Mouse (Mus musculus): ENCODE measurements at regions not wholly inside any gene's neighbourhood (a gene's known extent, or its start where the extent isn't known, plus 50 kb on each side); places are given as distances from the start of the nearest gene placed in this dataset.
A peak's percentile ranks its signal among the peaks of the same experiment; 100 is the strongest.

DNA sequence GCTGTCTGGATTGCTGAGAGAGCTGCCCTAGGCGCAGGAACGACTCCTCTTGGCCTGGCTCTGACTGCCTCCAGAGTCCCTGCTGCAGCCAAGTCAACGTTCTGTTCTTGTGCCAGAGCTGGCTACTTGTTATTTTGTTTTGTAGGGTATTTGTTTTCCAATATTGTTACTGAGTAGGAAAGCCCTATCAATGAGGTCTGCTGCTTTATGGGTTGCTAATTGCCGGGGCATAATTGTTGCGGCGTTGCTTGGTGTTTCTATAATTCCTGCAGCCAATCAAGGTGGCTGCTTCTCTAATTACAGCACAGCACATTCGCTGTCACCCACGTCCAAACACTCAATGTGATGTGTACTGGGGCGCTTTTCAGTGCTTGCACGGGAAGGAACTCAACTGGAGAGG, 589.4 kb downstream of the Tox3 start:
- DNase-seq (ENCODE audit: low read depth, low spot score): no peak

DNA sequence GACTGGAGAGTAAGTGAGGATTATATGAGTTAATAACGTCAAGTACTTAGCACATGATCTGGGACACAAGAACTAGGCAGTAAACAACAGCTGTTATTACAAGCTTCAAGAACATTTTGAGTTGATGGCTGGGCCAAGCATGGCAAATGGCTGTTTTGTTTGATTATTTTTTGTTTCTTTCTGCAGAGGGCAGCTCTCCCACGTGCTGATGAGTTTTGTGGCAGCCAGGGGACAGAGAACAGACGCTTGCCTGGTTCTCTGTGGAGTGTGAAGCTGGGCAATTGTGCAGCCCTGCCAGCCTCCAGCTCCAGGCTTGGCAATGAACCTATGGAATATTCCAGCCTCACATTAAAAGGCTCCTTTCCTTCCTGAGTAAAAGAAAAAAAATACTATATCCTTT, 592.2 kb downstream of the Tox3 start:
- peak; percentile 29 for DNase-seq (ENCODE audit: low read depth, low spot score)

DNA sequence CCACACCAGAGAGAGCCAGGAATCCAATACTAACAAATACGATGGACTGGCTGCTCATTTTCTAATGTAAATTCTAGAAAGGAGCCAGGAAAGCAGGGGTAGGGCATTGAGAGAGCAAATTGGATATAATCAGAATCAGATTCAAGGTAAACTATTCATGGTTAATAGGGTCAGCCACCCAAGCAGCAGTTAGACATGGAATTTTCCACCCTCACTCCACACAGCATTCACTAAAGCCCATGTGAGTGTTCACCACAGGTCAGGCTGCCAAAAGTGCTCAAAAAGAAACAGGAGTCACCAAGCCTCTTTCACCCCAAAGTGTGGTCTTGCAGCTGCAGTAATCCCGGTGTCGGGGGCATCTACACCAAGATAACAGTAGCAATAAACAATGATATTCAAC, 596.9 kb downstream of the Tox3 start:
- DNase-seq (ENCODE audit: low read depth, low spot score): no peak

DNA sequence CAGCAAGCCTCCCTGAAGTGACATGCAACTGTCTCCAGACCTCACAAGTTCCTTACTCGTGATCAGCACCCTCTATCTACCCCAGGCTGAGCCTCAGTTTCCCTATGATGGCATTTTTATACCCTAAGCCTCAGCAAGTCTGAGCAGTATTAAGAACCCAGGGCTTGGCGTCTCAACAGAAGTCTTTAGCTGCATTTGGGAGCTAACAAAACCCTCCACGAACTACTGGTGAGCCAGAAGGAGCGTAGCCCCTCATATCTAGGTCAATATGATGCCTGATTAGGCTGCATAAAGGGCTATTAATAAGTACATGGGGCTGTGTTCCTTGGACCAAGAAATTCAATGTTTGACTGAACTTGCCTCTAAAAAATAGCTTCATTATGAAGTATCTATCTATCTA, 600.4 kb downstream of the Tox3 start:
- no peak for DNase-seq (ENCODE audit: low read depth, low spot score)

DNA sequence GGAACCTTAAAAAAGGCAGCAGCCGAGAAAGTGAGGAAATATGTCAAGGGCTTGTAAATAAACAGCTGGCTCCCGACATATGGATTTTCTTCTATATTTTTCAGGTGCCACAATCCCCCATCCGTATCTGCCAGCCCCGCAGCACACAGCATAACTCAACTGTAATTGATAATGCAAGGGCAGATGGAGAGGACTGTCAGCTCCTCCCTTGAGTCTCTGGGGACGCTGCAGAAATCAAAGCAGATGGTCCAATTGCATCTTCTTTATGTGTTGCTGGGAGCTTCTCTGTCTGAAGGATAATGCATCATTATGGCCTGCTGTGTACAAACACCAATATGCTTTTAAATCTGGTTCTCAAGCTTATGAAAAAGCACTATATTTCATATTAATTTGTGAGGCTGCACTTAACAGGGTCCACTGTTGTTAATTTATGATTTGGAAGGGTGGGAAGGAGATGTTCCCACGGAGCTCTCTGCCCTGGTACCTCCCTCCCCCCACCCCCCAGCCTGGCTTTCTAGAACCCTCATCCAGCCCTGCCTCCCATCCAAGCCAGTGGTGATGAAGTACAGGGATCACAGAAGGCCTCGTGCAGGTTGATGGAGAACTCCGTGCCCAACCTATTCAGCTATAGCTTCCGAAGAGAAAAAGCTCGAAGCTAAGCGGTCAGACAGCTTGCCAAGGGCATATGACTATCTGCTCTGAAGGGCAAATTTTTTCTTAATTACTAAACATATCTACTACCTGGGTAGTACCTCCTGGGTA, 603.7 kb downstream of the Tox3 start:
- DNase-seq (ENCODE audit: low read depth, low spot score): no peak

DNA sequence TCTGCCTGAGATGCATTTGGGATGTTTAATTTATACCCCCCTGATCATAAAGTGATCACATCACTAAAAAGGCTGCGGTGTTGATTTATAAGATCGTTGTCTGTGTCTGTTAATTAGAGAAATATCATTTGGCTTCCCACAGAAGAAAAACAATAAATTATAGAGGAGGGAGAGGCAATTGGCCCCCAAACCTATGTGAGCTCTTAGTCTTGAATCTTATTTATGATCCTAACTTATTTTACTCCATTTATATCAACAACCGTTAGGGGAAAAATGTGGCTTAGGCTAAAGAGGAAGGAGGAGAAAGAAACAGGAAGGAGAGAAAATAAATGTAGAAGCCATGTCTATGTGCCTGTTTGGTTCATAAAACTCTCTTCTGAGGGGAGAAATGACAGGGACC, 609.5 kb downstream of the Tox3 start:
- no peak for DNase-seq (ENCODE audit: low read depth, low spot score)

DNA sequence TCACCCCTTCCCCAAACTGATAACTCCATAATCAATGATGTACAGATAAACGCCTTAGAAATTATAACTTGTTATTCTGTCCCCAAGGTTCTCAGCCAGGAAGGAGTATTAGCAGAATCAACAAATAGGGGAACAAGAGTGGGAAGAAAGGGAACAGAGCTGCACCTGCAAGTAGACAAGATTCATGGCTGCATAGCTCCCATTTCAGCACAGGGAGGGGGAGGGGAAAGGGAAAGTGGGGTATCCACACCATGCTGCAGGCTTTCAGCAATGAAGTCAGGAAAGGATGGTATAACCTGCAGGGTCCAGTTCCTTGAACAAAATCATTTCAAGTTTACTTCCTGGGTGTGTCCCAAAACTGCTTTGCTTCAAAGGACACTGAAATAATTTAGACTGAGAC, 610.5 kb downstream of the Tox3 start:
- DNase-seq (ENCODE audit: low read depth, low spot score): no peak

DNA sequence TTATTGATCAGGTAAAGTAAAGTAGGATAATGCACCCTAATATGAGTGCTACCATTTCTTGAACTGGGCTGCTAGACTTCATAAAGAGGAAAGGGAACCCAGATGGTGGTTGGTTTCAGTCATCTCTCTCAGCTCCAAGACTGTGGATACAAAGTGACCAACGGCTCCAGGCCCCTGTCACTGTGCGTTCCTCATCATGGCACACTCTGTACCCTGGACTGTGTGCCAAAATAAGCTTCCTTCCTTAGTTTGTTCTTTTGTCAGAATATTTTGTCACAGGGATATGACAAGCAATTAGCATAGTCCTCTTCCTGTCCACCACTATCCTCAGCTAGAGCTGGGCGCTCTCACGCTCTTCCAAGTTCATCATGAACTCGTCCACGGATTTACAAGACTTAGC, 620.9 kb downstream of the Tox3 start:
- DNase-seq (ENCODE audit: low read depth, low spot score): no peak

DNA sequence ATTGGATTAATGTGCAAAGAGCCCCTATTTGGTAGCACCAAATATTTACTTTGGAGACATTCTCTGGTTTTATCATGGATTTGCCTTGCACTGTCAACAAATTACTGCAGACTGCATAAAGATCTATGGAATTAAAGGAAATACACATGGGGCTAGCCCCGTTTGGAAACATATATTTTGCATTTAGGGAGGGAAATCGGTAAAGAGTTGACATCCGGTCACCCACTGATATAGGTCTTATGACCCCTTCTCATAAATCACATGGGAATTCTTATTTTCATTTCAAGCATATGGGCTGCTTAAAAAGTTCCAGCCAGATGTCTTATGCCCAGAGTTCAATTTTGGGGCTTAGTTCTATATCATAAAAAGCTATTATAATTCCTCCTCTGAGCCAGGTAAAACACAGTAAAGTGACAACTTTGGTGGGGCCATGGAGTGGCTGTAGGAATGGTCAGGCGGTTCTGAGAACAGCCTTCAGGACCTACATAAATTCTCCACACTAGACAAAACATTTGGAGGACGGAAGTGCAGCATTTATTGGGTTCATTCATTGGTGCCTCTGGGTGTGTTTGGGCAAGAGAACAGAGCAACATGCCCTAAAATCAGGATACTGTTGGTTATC, 626.3 kb downstream of the Tox3 start:
- no peak for DNase-seq (ENCODE audit: low read depth, low spot score)

DNA sequence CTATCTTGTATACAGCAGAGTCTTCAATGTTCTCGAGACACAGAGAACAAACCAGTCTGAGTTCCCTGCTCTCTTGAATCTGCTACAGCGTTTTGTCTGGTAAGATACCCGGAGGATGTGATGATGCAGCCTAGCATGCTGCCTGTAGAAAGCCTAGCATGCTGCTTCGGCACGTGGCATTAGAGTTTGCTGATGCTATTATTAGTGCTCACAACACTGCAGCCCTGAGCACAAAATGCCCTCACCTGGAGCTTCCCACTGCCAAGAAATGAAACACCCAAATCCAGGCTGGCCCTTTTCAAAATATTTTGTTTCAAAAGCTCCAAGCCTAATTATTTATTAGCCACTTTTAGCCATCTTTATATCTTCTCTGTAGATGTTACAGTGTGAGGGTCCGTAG, 634.3 kb downstream of the Tox3 start:
- DNase-seq (ENCODE audit: low read depth, low spot score): no peak

DNA sequence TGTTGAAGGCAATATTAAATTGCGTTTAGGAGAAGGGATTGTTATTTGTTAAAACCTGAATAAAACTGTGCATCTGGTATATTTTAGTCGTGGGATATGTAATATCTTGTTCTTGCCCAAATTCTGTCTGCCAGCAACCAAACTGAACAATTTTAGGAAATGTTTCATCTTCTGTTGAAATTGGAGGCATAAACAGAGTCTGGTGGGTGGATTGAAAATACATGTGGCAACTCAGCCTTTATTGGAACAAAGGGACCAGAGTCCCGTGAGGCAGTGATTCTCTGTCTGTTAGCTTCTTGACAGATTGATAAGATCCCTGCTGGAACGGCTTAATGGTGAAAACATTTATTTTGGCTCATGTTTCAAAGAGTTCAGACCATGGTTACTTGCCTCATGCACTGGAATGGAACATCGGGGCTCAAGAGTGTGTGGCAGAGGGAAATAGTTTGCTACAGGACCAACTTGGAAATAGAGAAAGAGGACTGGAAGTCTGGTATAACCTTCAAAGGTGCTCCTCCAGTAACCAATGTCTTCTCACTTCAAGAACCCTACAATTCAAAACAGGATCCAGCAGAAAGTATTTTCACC, 640.7 kb downstream of the Tox3 start:
- DNase-seq (ENCODE audit: low read depth, low spot score): peak; percentile 47

DNA sequence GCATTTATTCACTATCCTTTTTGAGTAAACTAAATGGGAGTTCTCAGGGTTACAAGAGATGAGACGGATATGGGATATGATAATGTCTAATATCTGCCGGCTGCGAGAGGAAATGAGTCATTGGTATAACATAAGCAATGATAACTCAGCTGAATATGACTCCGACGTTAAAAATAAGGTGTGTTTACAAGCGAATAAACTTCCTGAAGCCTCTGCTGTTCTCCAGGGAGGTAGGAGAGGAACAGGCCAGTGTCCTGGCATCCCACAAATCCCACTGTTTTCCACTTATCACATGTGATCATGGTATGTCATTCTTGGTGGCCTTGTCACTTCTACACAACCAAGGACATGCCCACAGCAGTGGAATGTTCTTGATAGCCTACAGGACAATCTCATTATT, 641.7 kb upstream of the Sall1 start:
- no peak for DNase-seq (ENCODE audit: low read depth, low spot score)

DNA sequence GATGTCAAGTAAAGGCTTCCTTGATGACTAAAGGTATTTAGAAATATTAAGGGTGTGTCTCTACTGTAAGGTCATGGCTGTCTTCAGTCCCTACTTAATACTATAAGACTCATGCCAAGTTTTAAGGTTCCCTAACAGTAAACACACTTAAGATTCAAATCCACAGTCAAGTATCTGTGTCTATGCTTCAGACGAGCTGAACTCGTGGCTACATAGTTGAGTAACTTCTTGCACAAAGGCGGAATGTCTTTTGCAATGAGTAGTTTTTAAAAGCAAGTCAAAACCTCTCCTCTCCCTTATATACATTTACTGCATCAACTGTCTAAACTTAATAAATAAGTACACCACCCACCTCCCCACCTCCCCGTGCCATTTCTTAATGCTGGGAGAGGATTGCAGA, 637.0 kb upstream of the Sall1 start:
- no peak for DNase-seq (ENCODE audit: low read depth, low spot score)

DNA sequence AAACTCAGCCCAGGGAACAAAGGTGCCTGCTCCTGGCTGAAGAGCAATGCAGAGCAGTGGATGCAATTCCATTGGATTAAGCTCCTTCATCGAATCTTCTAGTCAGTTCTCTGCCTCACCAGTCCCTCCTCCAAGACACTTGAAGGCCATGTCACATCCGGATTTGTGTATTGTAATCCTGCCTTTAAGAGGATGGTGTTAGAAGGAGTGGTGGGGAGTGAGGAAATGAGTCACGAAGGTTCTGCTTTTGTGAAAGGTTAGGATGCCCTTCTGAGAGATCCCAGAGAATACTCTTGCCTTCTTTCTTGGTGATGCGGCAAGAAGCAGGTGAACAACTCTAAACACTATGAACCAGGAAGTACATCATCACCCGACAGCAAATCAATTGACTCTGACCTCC, 636.4 kb upstream of the Sall1 start:
- DNase-seq (ENCODE audit: low read depth, low spot score): no peak

DNA sequence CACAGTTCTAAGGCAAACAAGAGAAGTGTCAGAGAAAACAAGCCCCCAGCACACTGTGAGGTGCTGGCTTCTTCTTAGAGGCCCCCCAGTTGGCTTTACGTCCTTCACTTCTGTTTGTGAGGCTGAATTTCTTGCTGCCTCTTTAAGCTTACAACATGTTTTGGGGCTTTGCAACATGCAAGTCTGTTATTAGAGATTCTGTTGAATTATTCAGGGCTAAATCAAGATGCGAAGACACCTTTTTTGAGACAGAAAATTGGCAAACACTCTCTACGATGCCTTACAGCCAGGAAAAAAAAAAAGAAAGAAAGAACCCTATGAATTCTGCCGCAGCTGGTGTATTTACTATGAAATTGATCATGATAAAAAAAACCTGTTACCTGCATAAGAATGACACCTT, 635.6 kb upstream of the Sall1 start:
- DNase-seq (ENCODE audit: low read depth, low spot score): no peak

DNA sequence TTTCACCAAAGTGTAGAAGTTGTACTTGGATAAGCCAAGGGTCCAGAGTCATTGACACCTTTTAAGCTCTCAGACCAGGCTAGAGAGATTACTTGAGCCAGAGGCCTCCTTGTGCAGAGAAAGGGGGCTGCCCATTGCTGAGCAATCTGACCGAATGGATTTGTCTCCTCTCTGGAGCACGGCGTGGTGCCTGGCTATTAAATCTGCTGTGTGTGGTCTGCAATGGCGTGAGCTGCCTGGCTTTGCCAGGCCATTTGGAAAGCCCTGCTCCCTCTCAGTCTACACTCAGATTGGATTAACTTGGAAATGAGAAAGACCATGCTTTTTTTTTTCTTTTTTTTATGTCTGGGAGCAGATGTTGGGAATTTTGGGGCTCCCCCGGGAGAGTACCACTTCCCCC, 633.3 kb upstream of the Sall1 start:
- DNase-seq (ENCODE audit: low read depth, low spot score): no peak

DNA sequence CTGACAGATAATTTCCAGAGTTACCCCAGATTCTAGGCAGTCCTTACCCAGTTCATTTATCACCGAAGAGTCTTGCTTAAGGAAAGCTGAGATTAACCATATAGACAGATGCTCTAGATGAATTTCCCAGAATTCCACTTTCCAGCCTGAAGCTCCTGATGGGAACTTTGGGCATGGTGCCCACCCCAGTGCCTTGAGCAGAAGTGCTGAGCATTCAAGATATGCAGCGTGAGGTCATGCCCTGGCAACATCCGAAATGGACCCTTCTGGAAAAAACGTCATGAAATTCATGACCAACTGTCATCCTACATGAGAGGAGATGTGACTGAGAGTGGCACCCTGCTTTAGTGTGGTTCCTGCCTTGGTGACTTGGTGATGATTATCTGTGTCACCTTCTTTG, 629.9 kb upstream of the Sall1 start:
- DNase-seq (ENCODE audit: low read depth, low spot score): no peak

DNA sequence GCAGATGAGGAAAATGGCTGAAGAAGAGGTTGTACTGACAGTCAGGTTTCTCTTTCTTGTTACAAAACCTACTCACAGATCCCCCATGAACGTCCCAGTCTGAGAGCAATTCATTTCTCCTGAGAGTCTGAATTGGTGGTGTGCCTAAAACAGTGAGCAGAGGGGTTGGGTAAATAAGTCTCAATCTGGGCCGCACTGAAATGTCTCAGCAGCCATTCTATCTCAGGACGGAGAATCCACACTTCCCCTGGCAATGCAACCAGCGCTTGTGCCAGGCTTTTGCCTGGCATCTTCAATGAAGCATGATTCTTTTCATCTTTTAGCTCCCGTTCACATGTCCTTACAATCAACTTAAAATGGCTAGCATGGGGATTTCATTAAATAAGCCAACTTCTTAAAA, 628.7 kb upstream of the Sall1 start:
- no peak for DNase-seq (ENCODE audit: low read depth, low spot score)

DNA sequence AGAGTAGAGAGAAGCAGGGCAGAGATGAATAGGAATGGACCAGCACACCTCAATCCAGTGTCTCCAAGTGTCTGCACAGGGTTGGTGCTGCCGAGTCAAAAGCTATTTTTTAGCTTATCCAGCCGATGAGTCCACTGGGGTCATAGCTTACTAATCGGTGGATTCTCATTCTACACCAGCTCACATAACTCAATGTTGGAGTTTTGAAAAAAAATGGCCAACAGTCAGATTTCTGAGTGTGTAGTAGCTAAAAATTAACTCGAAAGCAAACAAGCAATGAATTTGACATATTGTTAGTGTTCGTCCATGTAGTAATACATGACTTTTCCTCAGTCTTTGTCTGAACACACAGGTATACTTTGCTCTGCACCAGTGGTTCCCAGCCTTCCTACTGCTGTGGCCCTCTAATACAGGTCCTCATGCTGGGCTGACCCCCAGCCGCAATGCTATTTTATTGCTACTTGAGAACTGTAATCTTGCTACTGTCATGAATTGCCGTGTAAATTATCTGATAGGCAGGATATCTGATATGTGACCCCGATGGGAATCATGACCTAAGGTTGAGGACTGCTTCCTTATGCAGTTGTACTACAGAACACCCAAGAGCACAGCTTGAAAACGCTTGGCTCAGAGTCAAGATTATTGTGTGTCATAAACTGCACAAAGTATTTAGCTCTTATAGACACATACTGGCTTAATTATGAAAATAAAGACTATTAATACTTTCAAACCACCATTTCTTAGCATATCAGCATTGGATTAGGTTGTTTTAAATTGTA, 621.1 kb upstream of the Sall1 start:
- no peak for DNase-seq (ENCODE audit: low read depth, low spot score)

DNA sequence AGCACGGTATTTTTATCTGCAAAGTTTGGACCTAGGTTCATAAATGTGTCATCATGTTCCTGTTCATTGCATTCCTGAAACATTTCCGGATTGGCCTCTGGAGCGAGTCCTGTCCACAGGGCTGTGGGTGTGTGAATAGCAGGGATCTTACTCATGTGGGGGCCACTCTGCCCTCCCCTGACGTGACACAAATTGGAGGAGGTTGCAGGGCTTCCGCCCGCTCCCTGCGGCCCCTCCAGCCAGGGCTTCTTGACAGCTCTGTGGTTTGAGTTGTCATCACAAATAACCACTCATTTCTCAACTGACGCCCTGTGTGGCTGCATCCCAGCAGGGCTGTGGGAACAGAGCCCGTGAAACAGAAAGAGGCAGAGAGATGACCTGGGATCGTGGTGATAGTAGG, 619.9 kb upstream of the Sall1 start:
- no peak for DNase-seq (ENCODE audit: low read depth, low spot score)

DNA sequence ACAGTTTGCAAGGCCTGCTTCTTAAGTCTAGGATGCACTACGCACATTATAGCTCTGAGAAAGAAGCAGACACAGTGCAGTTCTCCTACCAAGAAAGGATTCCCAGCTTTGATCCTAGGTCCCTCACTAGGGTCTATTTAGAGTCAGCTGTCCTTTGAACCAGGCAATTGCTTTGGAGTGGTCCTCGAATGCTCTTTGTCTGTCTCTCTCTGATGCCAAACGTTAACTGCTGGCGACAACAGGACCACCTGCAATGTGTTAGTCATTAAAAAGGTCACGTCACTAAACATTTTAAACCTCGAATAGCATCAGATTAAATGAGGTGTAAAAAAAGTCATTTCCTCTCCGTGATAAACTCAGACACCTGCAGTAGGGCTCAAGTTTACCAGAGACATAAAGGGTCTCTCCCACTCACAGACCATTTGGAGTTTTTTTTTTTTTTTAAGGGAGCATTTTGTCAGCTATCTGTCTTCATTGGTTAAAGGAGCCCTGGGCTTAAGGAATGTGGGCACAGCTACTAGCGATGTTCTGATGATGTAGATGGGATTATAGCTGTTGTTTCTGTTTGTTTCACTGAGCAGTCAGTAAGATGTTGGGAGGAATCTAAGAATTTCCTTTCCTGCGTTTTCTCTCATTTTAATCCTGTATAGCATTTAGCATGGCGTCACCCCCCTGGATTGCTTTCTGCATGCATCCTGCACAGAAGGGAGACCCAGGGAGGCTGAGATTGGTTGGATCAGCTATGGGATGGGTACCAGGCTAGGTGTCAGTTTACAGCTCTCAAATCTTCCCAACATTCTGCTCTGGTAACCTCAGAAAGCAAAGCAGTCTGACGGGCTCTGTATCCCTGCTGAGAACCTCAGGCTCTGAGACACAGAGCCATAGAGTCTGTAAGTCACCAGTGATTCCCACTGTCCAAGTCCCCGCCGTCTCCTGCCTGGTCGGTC, 615.3 kb upstream of the Sall1 start:
- DNase-seq (ENCODE audit: low read depth, low spot score): no peak

All from telencephalon, adult 2 months (tissue).